Mouse (Mus musculus) lung, adult 2 months (tissue): ENCODE measurements at regions not wholly inside any gene's neighbourhood (a gene's known extent, or its start where the extent isn't known, plus 50 kb on each side); places are given as distances from the start of the nearest gene placed in this dataset.

Source experiments
- CTCF ChIP-seq: fragments of 200-500 bp; IDR thresholded peaks from 2 replicates; pipeline ENCODE4 v1.5.1; 2011; ENCODE audit warnings: mild to moderate bottlenecking, low read length, control low read depth; ENCODE audit not compliant: insufficient read depth
- POLR2A ChIP-seq: fragments of 200-500 bp; IDR thresholded peaks from 2 replicates; pipeline ENCODE4 v1.6.1; 2011; ENCODE audit warnings: low read depth, mild to moderate bottlenecking, control low read depth, low read length, borderline replicate concordance; ENCODE audit errors: extremely low read depth

DNA sequence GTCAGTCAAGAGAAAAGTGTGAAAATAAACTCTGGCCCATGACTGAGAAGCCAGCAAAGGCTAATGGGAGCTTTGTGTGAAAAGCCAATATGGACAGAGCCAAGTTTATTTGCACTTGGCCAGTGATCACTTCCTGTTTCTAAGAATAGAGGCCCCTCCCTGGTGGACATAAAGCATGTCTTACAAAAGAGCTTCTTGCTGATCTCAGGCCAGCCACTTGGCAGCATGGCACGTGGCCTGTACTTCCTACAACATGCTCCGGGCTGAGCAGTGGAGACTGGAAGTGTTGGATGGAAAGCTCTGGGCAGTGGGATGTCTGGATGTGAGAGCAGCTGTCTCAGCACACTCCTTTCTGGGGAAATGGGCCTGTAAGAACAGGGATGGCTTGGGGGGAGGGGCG, 99.7 kb downstream of the Gadd45g start:
- no peak for TF ChIP-seq POLR2A
- TF ChIP-seq CTCF: no peak
